Mouse (Mus musculus) spleen, adult 2 months (tissue): ENCODE data around the gene Serinc3.

Source experiments
- CTCF ChIP-seq: fragments of 200-500 bp; IDR thresholded peaks from 2 replicates; pipeline ENCODE4 v1.5.1; 2011; ENCODE audit warnings: mild to moderate bottlenecking, inconsistent platforms; ENCODE audit not compliant: insufficient read depth, insufficient read length, insufficient replicate concordance; ENCODE audit errors: extremely low read depth
- POLR2A ChIP-seq: fragments of 200-500 bp; IDR thresholded peaks from 2 replicates; pipeline ENCODE4 v1.6.1; 2011; ENCODE audit warnings: low read depth, low read length, inconsistent platforms

GRCm38 (mm10) chr2:163676745-163677144, 31.8 kb upstream of the Serinc3 start:
- TF ChIP-seq CTCF (no peak), POLR2A (no peak)
